Mouse (Mus musculus) heart, postnatal 10 days (tissue): ENCODE measurements around the gene Zc3h10. TPM values are rescaled to one million over a fixed set of nuclear protein-coding genes. Genes with fewer than 3 reads are reported as not detected.
"Not testable (repeated sequence)": the region's sequence is repeated elsewhere in the genome, so short reads cannot be mapped to it uniquely, and the experiment has no call there.

Experiments used
- DNase-seq, 2 experiments: peaks; one replicate each; pipeline ENCODE4 v3.0.0; 2021
- intact Hi-C: fragments of 180-260 bp; cut with DNase I; formaldehyde crosslinking; loops from one replicate; pipeline ENCODE4 v1.15.1; 2025
- microRNA-seq, 2 experiments: library from miRNA; unstranded; fragments of <30 nt; microRNA quantifications; one replicate each; pipeline ENCODE4 v1.2.0; 2022
- total RNA-seq, 2 experiments: library from RNA; stranded (reverse); gene quantifications; 2 replicates each; pipeline ENCODE4 v1.2.3; 2021

Zc3h10 gene
- total RNA-seq, 2 experiments from 2014 or later, result 9.8 to 10.1 TPM

- intact Hi-C loops, result loop anchor here (2.0 kb wide), 1 partner anchor 26 kb away; the partner anchor contains the start of gene Esyt1
- peak; percentile 81 to 85 for DNase-seq
These were observed 48.4 kb downstream of the Zc3h10 start for GRCm38 (mm10) chr10:128499116-128499671.

GRCm38 (mm10) chr10:128498590-128498989 lies 49.0 kb downstream of the Zc3h10 start, which contains the start of gene Myl6b:
Myl6b (minus strand) TSS chr10:128498685.
- DNase-seq, result peak; percentile 97 to 98
- intact Hi-C loops, result loop anchor here (2.0 kb wide), 1 partner anchor 26 kb away; the partner anchor contains the start of gene Esyt1

- no peak for DNase-seq
- intact Hi-C loops, result no loop called here
These were observed 50.3 kb downstream of the Zc3h10 start for GRCm38 (mm10) chr10:128497134-128497737.

GRCm38 (mm10) chr10:128496509-128497077 lies 51.0 kb downstream of the Zc3h10 start:
- no peak for DNase-seq
- intact Hi-C loops, result no loop called here

GRCm38 (mm10) chr10:128495903-128496302 lies 51.7 kb downstream of the Zc3h10 start:
- no peak for DNase-seq
- intact Hi-C loops, result no loop called here

- no peak for DNase-seq
- intact Hi-C loops, result no loop called here
These were observed 52.3 kb downstream of the Zc3h10 start for GRCm38 (mm10) chr10:128495270-128495669.

GRCm38 (mm10) chr10:128494667-128495245 lies 52.8 kb downstream of the Zc3h10 start:
- intact Hi-C loops, result no loop called here
- DNase-seq, result no peak

- intact Hi-C loops, result loop anchor here (2.0 kb wide), 1 partner anchor 35 kb away; the partner anchor contains the start of gene Smarcc2
- DNase-seq, result peak; percentile 99
These were observed 53.6 kb downstream of the Zc3h10 start, which contains the start of gene Myl6 for GRCm38 (mm10) chr10:128493695-128494666. Myl6 (minus strand) TSS chr10:128494145.

GRCm38 (mm10) chr10:128493319-128493694 lies 54.3 kb downstream of the Zc3h10 start:
- intact Hi-C loops, result loop anchor here (2.0 kb wide), 1 partner anchor 35 kb away; the partner anchor contains the start of gene Smarcc2
- DNase-seq, result no peak

GRCm38 (mm10) chr10:128492633-128493311 lies 54.8 kb downstream of the Zc3h10 start:
- DNase-seq, result peak; percentile 78 to 83
- intact Hi-C loops, result loop anchor here (2.0 kb wide), 1 partner anchor 34 kb away; the partner anchor contains the start of gene Smarcc2

GRCm38 (mm10) chr10:128492051-128492450 lies 55.5 kb downstream of the Zc3h10 start:
- DNase-seq, result not testable (repeated sequence)
- intact Hi-C loops, result loop anchor here (2.0 kb wide), 1 partner anchor 33 kb away; the partner anchor contains the start of gene Smarcc2

Small RNAs within 50 kb of the gene (microRNA-seq; reads per million reads assigned to microRNA genes)
- 0 to 0.35 reads per million in 2 experiments for gene Gm47275
- gene Mir6916, result 0.24 to 0.35 reads per million in 2 experiments
- 0 to 0.47 reads per million in 2 experiments for gene Mir6917

Other genes with a start within 250 kb of the Zc3h10 start
- under 1 TPM; 0.50 to 0.87 TPM for gene Il23a, start 249.0 kb downstream of the Zc3h10 start, total RNA-seq
- 10 to 100 TPM; 16.5 to 17.5 TPM for gene Pan2, start 244.4 kb downstream of the Zc3h10 start, total RNA-seq
- gene Cnpy2, start 225.3 kb downstream of the Zc3h10 start, total RNA-seq, result 10 to 100 TPM; 78.3 to 95.1 TPM
- gene Cs, start 210.0 kb downstream of the Zc3h10 start, total RNA-seq, result 1,000 to 10,000 TPM; 1,017 to 1,070 TPM
- 100 to 1,000 TPM; 156 to 159 TPM for gene Coq10a, start 178.8 kb downstream of the Zc3h10 start, total RNA-seq
- gene Ankrd52, start 170.7 kb downstream of the Zc3h10 start, total RNA-seq, result 10 to 100 TPM; 43.1 to 43.7 TPM
- not detected for gene Slc39a5, start 146.5 kb downstream of the Zc3h10 start, total RNA-seq
- 10 to 100 TPM; 42.5 to 44.7 TPM for gene Nabp2, start 136.3 kb downstream of the Zc3h10 start, total RNA-seq
- gene Rnf41, start 136.1 kb downstream of the Zc3h10 start, total RNA-seq, result 10 to 100 TPM; 24.0 to 24.8 TPM
- gene Smarcc2, start 88.5 kb downstream of the Zc3h10 start, total RNA-seq, result 10 to 100 TPM; 83.6 to 95.9 TPM
- gene Myl6, start 53.6 kb downstream of the Zc3h10 start, total RNA-seq, result 100 to 1,000 TPM; 500 to 506 TPM
- gene Myl6b, start 49.1 kb downstream of the Zc3h10 start, total RNA-seq, result 1 to 10 TPM; 4.1 to 4.5 TPM
- gene Esyt1, start 21.9 kb downstream of the Zc3h10 start, total RNA-seq, result 10 to 100 TPM; 28.5 to 29.9 TPM
- 1,000 to 10,000 TPM; 2,064 to 2,152 TPM for gene Rpl41, start 1.5 kb upstream of the Zc3h10 start, total RNA-seq
- 10 to 100 TPM; 60.0 to 64.4 TPM for gene Pa2g4, start 18.2 kb upstream of the Zc3h10 start, total RNA-seq
- gene Erbb3, start 41.9 kb upstream of the Zc3h10 start, total RNA-seq, result 1 to 10 TPM; 7.7 to 8.6 TPM
- gene Rps26, start 79.0 kb upstream of the Zc3h10 start, total RNA-seq, result 100 to 1,000 TPM; 395 TPM
- 1 to 10 TPM; 1.8 to 2.0 TPM for gene Ikzf4, start 98.2 kb upstream of the Zc3h10 start, total RNA-seq
- 10 to 100 TPM; 14.4 to 16.3 TPM for gene Suox, start 126.3 kb upstream of the Zc3h10 start, total RNA-seq
- 10 to 100 TPM; 74.3 to 78.1 TPM for gene Rab5b, start 148.5 kb upstream of the Zc3h10 start, total RNA-seq
- 1 to 10 TPM; 2.1 to 2.2 TPM for gene Pmel, start 156.4 kb upstream of the Zc3h10 start, total RNA-seq
- gene Cdk2, start 157.3 kb upstream of the Zc3h10 start, total RNA-seq, result 10 to 100 TPM; 30.6 to 36.4 TPM
- gene Dgka, start 197.1 kb upstream of the Zc3h10 start, total RNA-seq, result 10 to 100 TPM; 10.3 to 11.9 TPM
- 10 to 100 TPM; 14.5 to 18.4 TPM for gene Pym1, start 200.1 kb upstream of the Zc3h10 start, total RNA-seq
- 1 to 10 TPM; 3.4 to 5.4 TPM for gene Mmp19, start 243.1 kb upstream of the Zc3h10 start, total RNA-seq